Mouse (Mus musculus) midbrain, embryonic 10.5 days (tissue): ENCODE results near the gene Spta1. TPM values are rescaled to one million over a fixed set of nuclear protein-coding genes. Genes with fewer than 3 reads are reported as not detected.

Source experiments
- DNase-seq: peaks from one replicate; pipeline ENCODE4 v3.0.0-alpha.2; 2017; ENCODE audit warnings: low spot score
- H3K27ac ChIP-seq: fragments of 300-500 bp; sonication (generic); replicated peaks from 2 replicates; pipeline ENCODE4 v1.5.1; 2016; ENCODE audit warnings: mild to moderate bottlenecking
- H3K27me3 ChIP-seq: fragments of 300-500 bp; sonication (generic); 2 replicates; pipeline ENCODE4 v1.6.1; 2016; ENCODE audit warnings: low read depth, mild to moderate bottlenecking; ENCODE audit not compliant: poor library complexity, severe bottlenecking
- H3K36me3 ChIP-seq: fragments of 300-500 bp; sonication (generic); 2 replicates; pipeline ENCODE4 v1.6.1; 2016; ENCODE audit warnings: mild to moderate bottlenecking, moderate library complexity
- H3K4me1 ChIP-seq: fragments of 300-500 bp; sonication (generic); 2 replicates; pipeline ENCODE4 v1.6.1; 2016
- H3K4me3 ChIP-seq: fragments of 300-500 bp; sonication (generic); 2 replicates; pipeline ENCODE4 v1.5.1; 2016; ENCODE audit warnings: mild to moderate bottlenecking, moderate library complexity
- H3K9me3 ChIP-seq: fragments of 300-500 bp; sonication (generic); replicated peaks from 2 replicates; pipeline ENCODE4 v1.6.1; 2016; ENCODE audit warnings: mild to moderate bottlenecking
- WGBS: fragments of 180-500 bp; shearing (Covaris S2); methylation state at CpG from one replicate; pipeline ENCODE4 v1.1.7; 2016; 5-methylcytosine and 5-hydroxymethylcytosine counted together
- polyA plus RNA-seq: library from polyadenylated mRNA; unstranded; fragments of >200 nt; fragmentation: Nextera tagmentation; extraction: Ambion mirVana; gene quantifications from 2 replicates; pipeline ENCODE4 v1.2.1, GENCODE M21; 2016

Spta1 gene
- polyA plus RNA-seq, 1 experiment from 2014 or later: 1.4 TPM

- no peaks in the 10 kb centered on the region for H3K36me3 ChIP-seq
- WGBS: 88% methylated on average over 7 of the region's 7 CpGs
- H3K9me3 ChIP-seq: no peaks in the 10 kb centered on the region
- no peak for DNase-seq
- H3K27ac ChIP-seq: no peak overlapping the region
- no peaks in the 10 kb centered on the region for H3K4me1 ChIP-seq
- no peak overlapping the region for H3K4me3 ChIP-seq
- H3K27me3 ChIP-seq: no peaks in the 10 kb centered on the region
Measured at GRCm38 (mm10) chr1:174204699-174205098, 32.1 kb downstream of the Spta1 start.

GRCm38 (mm10) chr1:174212286-174212685 lies 39.7 kb downstream of the Spta1 start:
- no peak overlapping the region for H3K4me3 ChIP-seq
- H3K27me3 ChIP-seq: no peaks in the 10 kb centered on the region
- no peak overlapping the region for H3K27ac ChIP-seq
- no peaks in the 10 kb centered on the region for H3K36me3 ChIP-seq
- H3K4me1 ChIP-seq: no peaks in the 10 kb centered on the region
- no peaks in the 10 kb centered on the region for H3K9me3 ChIP-seq
- no peak for DNase-seq
- WGBS: 93% methylated on average over 5 of the region's 5 CpGs

GRCm38 (mm10) chr1:174215270-174216038 lies 42.9 kb downstream of the Spta1 start:
- 82% methylated on average over 8 of the region's 8 CpGs for WGBS
- DNase-seq: no peak
- H3K9me3 ChIP-seq: no peaks in the 10 kb centered on the region
- H3K4me3 ChIP-seq: no peak overlapping the region
- H3K36me3 ChIP-seq: no peaks in the 10 kb centered on the region
- no peak overlapping the region for H3K27ac ChIP-seq
- H3K4me1 ChIP-seq: no peaks in the 10 kb centered on the region
- no peaks in the 10 kb centered on the region for H3K27me3 ChIP-seq

GRCm38 (mm10) chr1:174216528-174217204 lies 44.1 kb downstream of the Spta1 start:
- Histone ChIP-seq H3K9me3 (no peaks in the 10 kb centered on the region), H3K27ac (no peak overlapping the region), H3K27me3 (no peaks in the 10 kb centered on the region), H3K4me3 (no peak overlapping the region), H3K4me1 (no peaks in the 10 kb centered on the region), H3K36me3 (no peaks in the 10 kb centered on the region)
- 93% methylated on average over 8 of the region's 8 CpGs for WGBS
- DNase-seq: no peak

- no peaks in the 10 kb centered on the region for H3K36me3 ChIP-seq
- no peaks in the 10 kb centered on the region for H3K4me1 ChIP-seq
- no peak overlapping the region for H3K27ac ChIP-seq
- no peak for DNase-seq
- no peaks in the 10 kb centered on the region for H3K27me3 ChIP-seq
- WGBS: 93% methylated on average over 4 of the region's 4 CpGs
- H3K9me3 ChIP-seq: no peaks in the 10 kb centered on the region
- H3K4me3 ChIP-seq: no peak overlapping the region
Measured at GRCm38 (mm10) chr1:174239916-174240315, 67.3 kb downstream of the Spta1 start.

- DNase-seq: no peak
- Histone ChIP-seq H3K4me3 (no peak overlapping the region), H3K9me3 (no peaks in the 10 kb centered on the region), H3K27ac (no peak overlapping the region), H3K27me3 (no peaks in the 10 kb centered on the region), H3K4me1 (no peaks in the 10 kb centered on the region), H3K36me3 (no peaks in the 10 kb centered on the region)
- WGBS: 93% methylated on average over 2 of the region's 2 CpGs
Measured at GRCm38 (mm10) chr1:174244621-174245020, 72.0 kb downstream of the Spta1 start.

GRCm38 (mm10) chr1:174246080-174246479 lies 73.5 kb downstream of the Spta1 start:
- no peak overlapping the region for H3K4me3 ChIP-seq
- H3K27ac ChIP-seq: no peak overlapping the region
- 86% methylated on average over 1 of the region's 1 CpGs for WGBS
- H3K27me3 ChIP-seq: no peaks in the 10 kb centered on the region
- H3K36me3 ChIP-seq: no peaks in the 10 kb centered on the region
- peaks cover 4% of the 10 kb centered on the region for H3K4me1 ChIP-seq
- H3K9me3 ChIP-seq: no peaks in the 10 kb centered on the region
- no peak for DNase-seq

- H3K27ac ChIP-seq: no peak overlapping the region
- H3K9me3 ChIP-seq: no peaks in the 10 kb centered on the region
- H3K36me3 ChIP-seq: no peaks in the 10 kb centered on the region
- WGBS: 90% methylated on average over 6 of the region's 6 CpGs
- no peak for DNase-seq
- H3K27me3 ChIP-seq: no peaks in the 10 kb centered on the region
- H3K4me3 ChIP-seq: no peak overlapping the region
- peaks cover 4% of the 10 kb centered on the region for H3K4me1 ChIP-seq
Measured at GRCm38 (mm10) chr1:174247170-174247569, 74.6 kb downstream of the Spta1 start.

- no peak for DNase-seq
- Histone ChIP-seq H3K4me3 (no peak overlapping the region), H3K4me1 (peaks cover 4% of the 10 kb centered on the region), H3K27ac (no peak overlapping the region), H3K36me3 (no peaks in the 10 kb centered on the region), H3K27me3 (no peaks in the 10 kb centered on the region), H3K9me3 (no peaks in the 10 kb centered on the region)
- WGBS: 92% methylated on average over 2 of the region's 2 CpGs
Measured at GRCm38 (mm10) chr1:174250376-174250775, 77.8 kb downstream of the Spta1 start.

GRCm38 (mm10) chr1:174251961-174252360 lies 79.4 kb downstream of the Spta1 start, which contains the start of gene Olfr419:
TSS of gene Olfr419 (minus strand) at chr1:174252061.
- peaks cover 4% of the 10 kb centered on the region for H3K4me1 ChIP-seq
- no peak within 1 kb of the TSS for H3K27ac ChIP-seq
- no peaks in the 10 kb centered on the region for H3K27me3 ChIP-seq
- no peaks in the 10 kb centered on the region for H3K9me3 ChIP-seq
- 83% methylated on average over 3 of the region's 3 CpGs for WGBS
- no peak within 1 kb of the TSS for H3K4me3 ChIP-seq
- H3K36me3 ChIP-seq: no peaks in the 10 kb centered on the region
- DNase-seq: no peak

GRCm38 (mm10) chr1:174267816-174268215 lies 95.2 kb downstream of the Spta1 start:
- no peak overlapping the region for H3K27ac ChIP-seq

GRCm38 (mm10) chr1:174269162-174269561 lies 96.6 kb downstream of the Spta1 start:
- no peaks in the 10 kb centered on the region for H3K27me3 ChIP-seq
- H3K4me1 ChIP-seq: no peaks in the 10 kb centered on the region
- DNase-seq: no peak
- no peak overlapping the region for H3K27ac ChIP-seq
- no peaks in the 10 kb centered on the region for H3K9me3 ChIP-seq
- H3K36me3 ChIP-seq: no peaks in the 10 kb centered on the region
- 90% methylated on average over 4 of the region's 4 CpGs for WGBS
- H3K4me3 ChIP-seq: no peak overlapping the region

More at GRCm38 (mm10) chr1:174267816-174268215, 95.2 kb downstream of the Spta1 start:
- 84% methylated on average over 4 of the region's 4 CpGs for WGBS
- no peak overlapping the region for H3K4me3 ChIP-seq
- H3K27me3 ChIP-seq: no peaks in the 10 kb centered on the region
- no peaks in the 10 kb centered on the region for H3K4me1 ChIP-seq
- DNase-seq: no peak
- H3K36me3 ChIP-seq: no peaks in the 10 kb centered on the region
- H3K9me3 ChIP-seq: no peaks in the 10 kb centered on the region

- WGBS: 90% methylated on average over 3 of the region's 3 CpGs
- Histone ChIP-seq H3K27ac (no peak overlapping the region), H3K36me3 (no peaks in the 10 kb centered on the region), H3K4me1 (no peaks in the 10 kb centered on the region), H3K27me3 (no peaks in the 10 kb centered on the region), H3K9me3 (no peaks in the 10 kb centered on the region), H3K4me3 (no peak overlapping the region)
- DNase-seq: no peak
Measured at GRCm38 (mm10) chr1:174270643-174271042, 98.1 kb downstream of the Spta1 start.
